Mouse (Mus musculus): ENCODE data around the gene Lrrc8c.

GRCm38 (mm10) chr5:105498429-105499000, 20.7 kb upstream of the Lrrc8c start:
- TF ChIP-seq CTCF (IDR thresholded peaks at IDR 0.05 in 2 of 3, conservative IDR thresholded peaks at IDR 0.05 in 1 of 3; ENCODE audit: control insufficient read depth in 1 of 3, insufficient read depth in 1 of 3, low read depth in 2 of 3, low read length in 3 of 3, poor library complexity in 1 of 3, severe bottlenecking in 1 of 3) (no peak), POLR2AphosphoS2 (IDR thresholded peaks at IDR 0.05; ENCODE audit: low read length) (no peak), USF1 (IDR thresholded peaks at IDR 0.05; ENCODE audit: low read depth, low read length) (no peak), HCFC1 (IDR thresholded peaks at IDR 0.05; ENCODE audit: low read depth, low read length) (no peak), KAT2A (conservative IDR thresholded peaks at IDR 0.05; ENCODE audit: low read depth, low read length) (no peak), TBP (IDR thresholded peaks at IDR 0.05; ENCODE audit: low read depth, low read length) (no peak), E2F4 (IDR thresholded peaks at IDR 0.05; ENCODE audit: borderline replicate concordance, low read depth, low read length) (no peak), POLR2A (IDR thresholded peaks at IDR 0.05; ENCODE audit: control insufficient read depth in 1 of 2, insufficient read depth in 1 of 2, low read depth in 1 of 2, low read length in 2 of 2, poor library complexity in 1 of 2) (no peak), UBTF (IDR thresholded peaks at IDR 0.05; ENCODE audit: borderline replicate concordance, insufficient read depth, low read depth, low read length) (no peak), EP300 (IDR thresholded peaks at IDR 0.05; ENCODE audit: low read depth in 1 of 2, low read length in 2 of 2) (no peak)

Data from MEL (cell line).